Mouse (Mus musculus) hindbrain, embryonic 16.5 days (tissue): ENCODE measurements around the gene Ndufv2. TPM values are rescaled to one million over a fixed set of nuclear protein-coding genes. Genes with fewer than 3 reads are reported as not detected.
"Not testable (repeated sequence)": the region's sequence is repeated elsewhere in the genome, so short reads cannot be mapped to it uniquely, and the experiment has no call there.

Experiments
- ATAC-seq: fragments of 200-750 bp; cut with Nextera tagmentation; 2 replicates; pipeline ENCODE4 v1.8.0; 2017; ENCODE audit warnings: moderate TSS enrichment, moderate library complexity
- H3K27ac ChIP-seq: fragments of 300-500 bp; sonication (generic); 2 replicates; pipeline ENCODE4 v1.5.1; 2014; ENCODE audit warnings: low read depth, mild to moderate bottlenecking, control low read depth, low read length, moderate library complexity
- H3K27me3 ChIP-seq: fragments of 300-500 bp; sonication (generic); replicated peaks from 2 replicates; pipeline ENCODE4 v1.6.1; 2014; ENCODE audit warnings: low read length; ENCODE audit not compliant: control insufficient read depth, insufficient read depth
- H3K36me3 ChIP-seq: fragments of 300-500 bp; sonication (generic); 2 replicates; pipeline ENCODE4 v1.6.1; 2014; ENCODE audit warnings: mild to moderate bottlenecking, low read length, moderate library complexity, mixed read lengths; ENCODE audit not compliant: control insufficient read depth, insufficient read depth
- H3K4me1 ChIP-seq: fragments of 300-500 bp; sonication (generic); 2 replicates; pipeline ENCODE4 v1.6.1; 2014; ENCODE audit warnings: low read depth, low read length; ENCODE audit not compliant: control insufficient read depth, insufficient read depth
- H3K4me2 ChIP-seq: fragments of 300-500 bp; sonication (generic); 2 replicates; pipeline ENCODE4 v1.6.1; 2014; ENCODE audit warnings: mild to moderate bottlenecking, low read length, control low read depth, moderate library complexity
- H3K4me3 ChIP-seq: fragments of 300-500 bp; sonication (generic); 2 replicates; pipeline ENCODE4 v1.5.1; 2014; ENCODE audit warnings: mild to moderate bottlenecking, low read length, control low read depth, moderate library complexity
- H3K9ac ChIP-seq: fragments of 300-500 bp; sonication (generic); 2 replicates; pipeline ENCODE4 v1.6.1; 2014; ENCODE audit warnings: low read depth, mild to moderate bottlenecking, control low read depth, low read length, moderate library complexity
- H3K9me3 ChIP-seq: fragments of 300-500 bp; sonication (generic); 2 replicates; pipeline ENCODE4 v1.6.1; 2014; ENCODE audit warnings: mild to moderate bottlenecking, low read length, moderate library complexity; ENCODE audit not compliant: control insufficient read depth
- WGBS: fragments of 180-500 bp; shearing (Covaris S2); extraction: QIAGEN DNeasy Blood & Tissue Kit; methylation state at CpG from one replicate; pipeline ENCODE4 v1.1.7; 2014; 5-methylcytosine and 5-hydroxymethylcytosine counted together
- polyA plus RNA-seq: library from polyadenylated mRNA; unstranded; fragments of >200 nt; fragmentation: Nextera tagmentation; extraction: Ambion mirVana; gene quantifications from 2 replicates; pipeline ENCODE4 v1.2.1, GENCODE M21; 2015

Gene Ndufv2
- polyA plus RNA-seq, 1 experiment from 2014 or later = 420 TPM

DNA sequence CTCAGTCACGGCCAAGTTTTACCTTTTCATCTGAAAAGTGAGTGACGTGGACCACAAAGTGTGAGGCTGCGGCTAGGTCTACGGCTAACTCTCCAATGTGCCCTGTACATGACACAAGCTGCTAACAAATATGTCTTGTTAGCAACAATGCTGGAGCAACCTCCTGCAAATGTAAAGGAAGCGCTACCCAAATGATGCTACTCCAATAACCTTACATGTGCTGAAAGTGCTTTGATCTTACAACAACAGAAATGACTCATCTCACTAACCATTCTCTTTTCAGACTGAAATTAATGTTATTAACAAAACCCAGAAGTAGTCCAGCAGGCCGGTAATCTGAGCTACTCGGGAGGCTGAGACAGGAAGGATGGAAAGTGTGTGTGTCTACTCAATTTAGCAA, 27.4 kb downstream of the Ndufv2 start:
- no peak overlapping the region for H3K4me2 ChIP-seq

GRCm38 (mm10) chr17:66069036-66069435, 32.3 kb downstream of the Ndufv2 start:
- not testable (repeated sequence) for H3K36me3 ChIP-seq

More for the DNA sequence above, 27.4 kb downstream of the Ndufv2 start:
- 84% methylated on average over 7 of the region's 7 CpGs for WGBS
- H3K9me3 ChIP-seq = no peaks in the 10 kb centered on the region
- H3K4me1 ChIP-seq = peaks cover 15% of the 10 kb centered on the region
- no peak overlapping the region for H3K27ac ChIP-seq
- no peaks in the 10 kb centered on the region for H3K27me3 ChIP-seq
- H3K36me3 ChIP-seq = 0 out of 2 replicates have a peak, but pooled peaks cover 3% of the 10 kb centered on the region
- ATAC-seq = no peak
- H3K4me3 ChIP-seq = no peak overlapping the region
- H3K9ac ChIP-seq = no peak overlapping the region

DNA sequence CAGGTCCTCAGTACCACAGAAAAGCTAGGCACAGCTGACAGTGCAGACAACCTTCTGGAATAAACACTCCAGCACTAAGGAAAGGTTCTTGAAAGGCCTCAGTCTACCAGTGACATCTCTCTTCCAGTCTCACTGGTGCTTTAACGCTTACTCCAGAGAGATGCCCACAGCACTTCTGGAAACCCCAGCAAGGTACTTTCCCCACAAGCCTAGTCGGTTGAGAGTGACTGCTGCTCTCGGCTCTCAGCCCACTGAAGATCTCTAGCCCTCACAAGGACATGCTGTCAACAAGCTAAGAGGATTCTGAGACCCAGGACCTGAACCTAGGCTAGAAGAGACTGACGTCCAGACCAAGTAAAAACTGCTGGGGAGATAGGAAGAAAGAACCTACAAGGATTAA, 36.2 kb downstream of the Ndufv2 start:
- H3K4me2 ChIP-seq = no peak overlapping the region
- no peak overlapping the region for H3K9ac ChIP-seq
- no peaks in the 10 kb centered on the region for H3K36me3 ChIP-seq
- H3K27me3 ChIP-seq = no peaks in the 10 kb centered on the region
- no peak overlapping the region for H3K4me3 ChIP-seq
- WGBS = 91% methylated on average over 4 of the region's 4 CpGs
- no peaks in the 10 kb centered on the region; the same call in 1 of the 2 replicates for H3K4me1 ChIP-seq
- no peaks in the 10 kb centered on the region for H3K9me3 ChIP-seq
- ATAC-seq = no peak
- no peak overlapping the region for H3K27ac ChIP-seq

More at GRCm38 (mm10) chr17:66069036-66069435, 32.3 kb downstream of the Ndufv2 start:
- H3K4me1 ChIP-seq, H3K9me3 ChIP-seq, H3K27ac ChIP-seq, ATAC-seq, H3K27me3 ChIP-seq, H3K4me3 ChIP-seq, H3K9ac ChIP-seq, H3K4me2 ChIP-seq: not testable (repeated sequence)
- WGBS = 90% methylated on average over 2 of the region's 2 CpGs

DNA sequence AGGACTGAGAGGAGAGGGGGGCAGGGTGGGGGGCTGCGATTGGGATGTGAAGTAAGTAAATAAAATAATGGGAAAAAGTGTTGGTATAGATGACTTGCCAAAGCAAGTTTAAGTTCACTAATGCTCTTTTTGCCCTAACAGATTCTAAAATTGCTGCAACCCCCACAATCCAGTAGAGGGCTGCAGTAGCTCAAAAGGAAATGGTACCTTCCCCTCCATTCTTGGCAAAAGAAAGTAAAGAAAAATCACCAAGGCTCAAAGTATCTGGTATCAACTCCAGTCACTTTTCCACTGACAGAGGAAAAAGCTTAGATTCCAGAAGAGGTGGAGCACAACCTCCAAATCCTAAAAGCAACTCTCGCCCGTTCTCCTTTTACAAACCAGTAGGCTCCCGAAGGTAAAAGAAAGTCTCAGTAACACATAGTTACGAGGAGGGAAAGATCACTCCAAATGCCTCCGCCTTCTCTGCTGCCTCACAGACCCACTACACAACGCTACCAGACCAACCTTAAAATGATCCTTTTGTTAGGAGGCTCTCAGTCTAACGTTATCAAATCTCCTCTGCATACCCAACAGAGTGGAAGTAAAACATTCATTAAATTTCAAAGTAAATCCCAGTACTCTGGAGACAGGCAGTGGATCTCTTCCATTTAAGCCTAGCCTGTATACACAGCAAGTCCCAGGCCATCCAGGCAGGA, 40.0 kb downstream of the Ndufv2 start:
- H3K9ac ChIP-seq = no peak overlapping the region

DNA sequence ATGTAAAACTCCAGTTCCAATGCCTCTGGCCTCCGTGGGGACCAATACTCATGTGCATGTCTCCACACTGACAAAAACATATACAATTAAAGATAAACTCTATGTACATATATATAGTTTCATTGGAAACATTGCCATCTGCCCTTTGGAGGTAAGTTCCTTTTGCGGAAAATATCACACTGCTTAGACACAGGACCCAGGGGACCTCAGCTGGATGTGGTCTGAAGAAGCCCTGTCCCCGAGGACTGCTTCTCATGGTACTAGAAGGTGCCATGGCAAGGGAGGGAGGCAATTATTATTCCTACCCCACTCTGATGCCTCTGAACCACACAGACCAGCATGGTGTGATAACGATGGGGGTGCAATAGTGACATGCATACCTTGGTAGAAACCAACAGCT, 43.2 kb downstream of the Ndufv2 start:
- no peak overlapping the region for H3K4me2 ChIP-seq
- H3K36me3 ChIP-seq = no peaks in the 10 kb centered on the region
- no peaks in the 10 kb centered on the region for H3K27me3 ChIP-seq
- H3K4me3 ChIP-seq = no peak overlapping the region
- no peaks in the 10 kb centered on the region for H3K9me3 ChIP-seq
- no peak for ATAC-seq
- WGBS = 94% methylated on average over 4 of the region's 4 CpGs
- no peaks in the 10 kb centered on the region for H3K4me1 ChIP-seq
- no peak overlapping the region for H3K27ac ChIP-seq
- no peak overlapping the region for H3K9ac ChIP-seq

More for the DNA sequence above, 40.0 kb downstream of the Ndufv2 start:
- ATAC-seq = no peak
- 65% methylated on average over 8 of the region's 8 CpGs for WGBS
- Histone ChIP-seq H3K9me3 (no peaks in the 10 kb centered on the region), H3K27me3 (no peaks in the 10 kb centered on the region), H3K4me3 (no peak overlapping the region), H3K27ac (no peak overlapping the region), H3K36me3 (no peaks in the 10 kb centered on the region), H3K4me1 (no peaks in the 10 kb centered on the region; the same call in 1 of the 2 replicates), H3K4me2 (no peak overlapping the region)

DNA sequence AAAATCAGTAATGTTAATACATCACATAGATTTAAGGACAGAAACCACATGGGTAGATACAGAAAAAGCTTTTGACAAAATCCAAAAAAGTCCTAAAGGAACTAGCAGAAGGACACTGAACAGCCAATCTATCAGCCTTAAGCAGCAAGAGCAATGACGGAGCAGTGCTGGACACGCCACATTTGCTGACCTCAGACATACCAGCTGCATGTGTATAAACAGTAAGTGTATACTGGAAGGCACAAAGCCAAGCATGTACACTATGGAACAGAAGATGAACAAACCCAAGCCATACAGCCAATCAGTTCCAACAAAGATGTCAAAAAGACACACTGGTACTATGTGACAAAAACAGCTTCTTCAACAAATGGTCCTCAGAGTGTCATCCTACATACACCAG, 44.2 kb downstream of the Ndufv2 start:
- Histone ChIP-seq H3K4me2 (no peak overlapping the region), H3K9ac (no peak overlapping the region), H3K27me3 (no peaks in the 10 kb centered on the region), H3K9me3 (no peaks in the 10 kb centered on the region), H3K27ac (no peak overlapping the region), H3K36me3 (no peaks in the 10 kb centered on the region), H3K4me1 (no peaks in the 10 kb centered on the region), H3K4me3 (no peak overlapping the region)
- ATAC-seq = no peak
- 78% methylated on average over 2 of the region's 2 CpGs for WGBS

- Histone ChIP-seq H3K9me3 (no peaks in the 10 kb centered on the region), H3K4me1 (no peaks in the 10 kb centered on the region), H3K27ac (no peak overlapping the region), H3K9ac (no peak overlapping the region), H3K36me3 (peaks cover 2% of the 10 kb centered on the region; the same call in 1 of the 2 replicates), H3K4me3 (no peak overlapping the region), H3K4me2 (no peak overlapping the region), H3K27me3 (no peaks in the 10 kb centered on the region)
- ATAC-seq = no peak
- 77% methylated on average over 4 of the region's 4 CpGs for WGBS
These were observed 48.0 kb downstream of the Ndufv2 start for GRCm38 (mm10) chr17:66053349-66053748.

DNA sequence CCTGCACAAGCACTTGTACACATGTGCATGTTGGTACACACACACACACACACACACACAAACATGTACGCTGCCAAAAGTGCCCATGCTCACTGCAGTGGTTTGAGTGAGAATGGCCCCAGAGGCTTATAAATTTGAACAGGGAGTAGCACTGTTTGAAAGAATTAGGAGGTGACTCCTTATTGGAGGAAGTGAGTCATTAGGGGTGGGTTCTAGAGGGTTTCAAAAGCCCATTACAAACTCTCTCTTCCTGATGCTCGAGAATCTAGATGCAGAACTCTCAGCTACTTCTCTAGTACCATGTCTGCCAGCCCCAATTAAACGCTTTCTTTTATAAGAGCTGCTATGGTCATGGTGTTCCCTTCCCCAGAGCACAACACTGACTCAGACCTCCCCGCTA, 52.6 kb downstream of the Ndufv2 start:
- Histone ChIP-seq H3K9ac (no peak overlapping the region), H3K27ac (no peak overlapping the region), H3K36me3 (peaks cover 7% of the 10 kb centered on the region; the same call in 1 of the 2 replicates), H3K4me3 (no peak overlapping the region), H3K4me2 (no peak overlapping the region), H3K4me1 (no peaks in the 10 kb centered on the region), H3K27me3 (no peaks in the 10 kb centered on the region), H3K9me3 (no peaks in the 10 kb centered on the region)
- no peak for ATAC-seq
- 79% methylated on average over 4 of the region's 4 CpGs for WGBS

- ATAC-seq = no peak
- WGBS = 70% methylated on average over 5 of the region's 5 CpGs
- Histone ChIP-seq H3K4me2 (no peak overlapping the region), H3K4me1 (no peaks in the 10 kb centered on the region), H3K36me3 (peaks cover 7% of the 10 kb centered on the region; the same call in 1 of the 2 replicates), H3K9ac (no peak overlapping the region), H3K4me3 (no peak overlapping the region), H3K27me3 (no peaks in the 10 kb centered on the region), H3K9me3 (no peaks in the 10 kb centered on the region), H3K27ac (no peak overlapping the region)
These were observed 53.2 kb downstream of the Ndufv2 start for GRCm38 (mm10) chr17:66048199-66048598.
